Mouse (Mus musculus) testis, adult 2 months (tissue): ENCODE measurements around the gene Capza3. TPM values are rescaled to one million over a fixed set of nuclear protein-coding genes. Genes with fewer than 3 reads are reported as not detected.

Experiments
- H3K27ac ChIP-seq: fragments of 200-500 bp; 2 replicates; pipeline ENCODE4 v1.5.1; 2012; ENCODE audit warnings: low read depth, low read length; ENCODE audit not compliant: control insufficient read depth, insufficient read depth
- H3K27me3 ChIP-seq: fragments of 200-500 bp; 2 replicates; pipeline ENCODE4 v1.6.1; 2012; ENCODE audit warnings: mild to moderate bottlenecking, low read length, moderate library complexity; ENCODE audit not compliant: control insufficient read depth, insufficient read depth
- H3K36me3 ChIP-seq: fragments of 200-500 bp; 2 replicates; pipeline ENCODE4 v1.6.1; 2012; ENCODE audit warnings: mild to moderate bottlenecking, low read length; ENCODE audit not compliant: control insufficient read depth, insufficient read depth
- H3K4me1 ChIP-seq: fragments of 200-500 bp; 2 replicates; pipeline ENCODE4 v1.6.1; 2012; ENCODE audit warnings: low read length; ENCODE audit not compliant: control insufficient read depth, insufficient read depth
- H3K4me3 ChIP-seq: fragments of 200-500 bp; 2 replicates; pipeline ENCODE4 v1.5.1; 2012; ENCODE audit warnings: low read depth, mild to moderate bottlenecking, low read length, moderate library complexity, mixed read lengths; ENCODE audit not compliant: control insufficient read depth
- CTCF ChIP-seq: fragments of 200-500 bp; IDR thresholded peaks from 2 replicates; pipeline ENCODE4 v1.5.1; 2012; ENCODE audit warnings: low read depth, mild to moderate bottlenecking, inconsistent platforms, low read length, moderate library complexity; ENCODE audit not compliant: control insufficient read depth, insufficient read depth, insufficient replicate concordance
- POLR2A ChIP-seq: fragments of 200-500 bp; IDR thresholded peaks from 2 replicates; pipeline ENCODE4 v1.6.1; 2012; ENCODE audit warnings: low read depth, mild to moderate bottlenecking, inconsistent platforms, low read length, moderate library complexity; ENCODE audit not compliant: control insufficient read depth
- polyA plus RNA-seq: library from polyadenylated mRNA; depleted of rRNA; stranded (reverse); fragments of >200 nt; gene quantifications from 2 replicates; pipeline ENCODE4 v1.2.3, GENCODE M21; 2012; rRNA removed

Gene Capza3
- 160 and 201 TPM in 2 replicates for polyA plus RNA-seq

DNA sequence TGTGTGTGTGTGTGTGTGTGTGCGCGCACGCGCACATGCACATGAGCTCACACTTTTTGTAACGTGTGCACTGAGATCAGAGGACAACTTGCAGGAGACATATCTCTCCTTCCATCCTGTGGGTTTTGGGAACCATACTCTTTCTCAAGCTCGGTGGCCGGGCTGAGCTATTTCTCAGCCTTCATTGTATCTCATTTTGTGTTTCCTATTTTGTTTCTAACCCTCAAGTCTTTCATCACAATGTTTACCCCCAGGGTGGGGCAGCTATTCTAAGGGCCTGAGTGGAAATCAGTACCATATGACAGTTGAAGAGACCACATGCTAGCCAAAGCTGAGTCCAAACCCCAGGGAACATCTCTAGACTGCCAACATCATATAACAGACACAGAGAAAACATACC lies at the start of gene Capza3:
TSS of gene Capza3 (plus strand) at position 301 of the 400 bp plus-strand sequence.
- Histone ChIP-seq H3K27me3 (no peaks in the 10 kb centered on the region), H3K4me3 (peak within 1 kb of the TSS; percentile 80), H3K27ac (no peak within 1 kb of the TSS; the same call in 1 of the 2 replicates), H3K36me3 (no peaks in the 10 kb centered on the region), H3K4me1 (no peaks in the 10 kb centered on the region)
- TF ChIP-seq POLR2A, result no peak
- no peak for TF ChIP-seq CTCF

DNA sequence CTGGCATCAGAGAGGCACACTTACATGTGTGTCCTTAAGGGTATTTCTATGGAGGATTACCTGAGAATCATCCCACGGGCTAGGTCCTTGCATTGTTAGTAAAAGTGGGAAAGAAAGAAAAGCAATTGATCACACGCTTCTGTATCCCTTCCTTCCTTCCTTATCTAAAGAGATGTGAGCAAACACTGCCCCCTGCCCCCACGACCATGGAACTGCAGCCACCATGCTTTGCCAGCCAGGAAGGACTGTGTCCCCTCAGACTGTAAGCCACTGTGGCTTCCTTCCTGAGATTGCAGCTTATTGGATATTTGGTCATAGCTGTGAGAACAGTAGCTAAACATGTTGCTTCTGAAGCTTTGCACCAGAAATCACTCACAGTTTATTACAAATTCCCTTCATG lies 35.9 kb upstream of the Capza3 start:
- Histone ChIP-seq H3K4me3 (no peak overlapping the region), H3K4me1 (no peaks in the 10 kb centered on the region), H3K36me3 (no peaks in the 10 kb centered on the region), H3K27ac (no peak overlapping the region), H3K27me3 (no peaks in the 10 kb centered on the region)
- peak; percentile 23; the same call in 1 of the 2 replicates for TF ChIP-seq CTCF
- TF ChIP-seq POLR2A, result no peak

DNA sequence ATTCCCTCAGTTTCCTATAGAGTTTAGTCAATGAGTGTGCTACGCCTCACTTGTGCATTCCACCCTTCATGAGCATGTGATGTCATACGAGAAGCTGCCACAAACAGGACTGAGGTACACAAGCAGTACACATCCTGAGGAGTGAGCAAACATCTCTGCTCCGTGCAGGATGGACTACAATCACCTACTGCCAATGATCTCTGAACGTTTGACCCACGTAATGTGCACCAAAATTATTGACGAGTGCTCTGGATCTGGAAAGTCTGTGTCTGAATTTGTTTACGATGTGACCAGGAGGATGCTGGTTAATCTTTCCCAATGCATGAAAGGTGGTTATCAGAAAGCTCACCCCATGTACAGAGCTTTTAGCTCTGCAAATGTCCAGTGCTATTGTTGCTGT lies 16.6 kb upstream of the Capza3 start:
- Histone ChIP-seq H3K27me3 (no peaks in the 10 kb centered on the region), H3K4me3 (no peak overlapping the region), H3K4me1 (no peaks in the 10 kb centered on the region), H3K36me3 (no peaks in the 10 kb centered on the region), H3K27ac (no peak overlapping the region)
- no peak for TF ChIP-seq POLR2A
- no peak for TF ChIP-seq CTCF

GRCm38 (mm10) chr6:140041357-140041756 lies 305 bp downstream of the Capza3 start, which contains the start of gene Plcz1:
TSS of gene Plcz1 (minus strand) at chr6:140041457.
- H3K36me3 ChIP-seq, result no peaks in the 10 kb centered on the region
- TF ChIP-seq POLR2A (0 out of 2 replicates have a peak, but pooled peaks have one; percentile 35), CTCF (no peak)
- H3K4me1 ChIP-seq, result no peaks in the 10 kb centered on the region
- peak within 1 kb of the TSS; percentile 80 for H3K4me3 ChIP-seq
- H3K27ac ChIP-seq, result no peak within 1 kb of the TSS; the same call in 1 of the 2 replicates
- no peaks in the 10 kb centered on the region for H3K27me3 ChIP-seq

DNA sequence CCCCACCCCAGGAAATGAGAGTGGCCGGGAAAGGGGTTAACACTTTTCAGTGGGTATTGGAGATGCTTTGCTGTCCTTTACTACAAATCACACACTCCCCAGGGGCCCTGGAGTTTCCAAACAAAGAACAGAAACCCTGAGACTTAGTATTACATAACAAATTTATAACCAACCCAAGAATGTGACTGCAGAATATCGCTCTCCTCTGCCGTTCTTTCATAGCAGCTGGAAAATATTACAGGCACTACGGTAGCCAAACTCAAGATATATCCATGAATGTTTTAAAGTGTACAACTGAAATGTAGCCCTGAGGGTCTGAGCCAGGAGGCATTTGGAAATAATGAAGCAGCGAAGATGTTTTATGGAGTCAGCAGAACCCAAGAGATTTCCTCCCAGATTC lies 10.4 kb downstream of the Capza3 start:
- H3K4me3 ChIP-seq, result no peak overlapping the region
- no peaks in the 10 kb centered on the region for H3K4me1 ChIP-seq
- H3K27ac ChIP-seq, result no peak overlapping the region
- H3K27me3 ChIP-seq, result no peaks in the 10 kb centered on the region
- H3K36me3 ChIP-seq, result no peaks in the 10 kb centered on the region
- TF ChIP-seq CTCF, result no peak
- no peak for TF ChIP-seq POLR2A

GRCm38 (mm10) chr6:140054271-140054928 lies 13.3 kb downstream of the Capza3 start:
- Histone ChIP-seq H3K27me3 (no peaks in the 10 kb centered on the region), H3K36me3 (no peaks in the 10 kb centered on the region), H3K27ac (no peak overlapping the region), H3K4me1 (no peaks in the 10 kb centered on the region), H3K4me3 (no peak overlapping the region)
- no peak for TF ChIP-seq CTCF
- TF ChIP-seq POLR2A, result no peak

DNA sequence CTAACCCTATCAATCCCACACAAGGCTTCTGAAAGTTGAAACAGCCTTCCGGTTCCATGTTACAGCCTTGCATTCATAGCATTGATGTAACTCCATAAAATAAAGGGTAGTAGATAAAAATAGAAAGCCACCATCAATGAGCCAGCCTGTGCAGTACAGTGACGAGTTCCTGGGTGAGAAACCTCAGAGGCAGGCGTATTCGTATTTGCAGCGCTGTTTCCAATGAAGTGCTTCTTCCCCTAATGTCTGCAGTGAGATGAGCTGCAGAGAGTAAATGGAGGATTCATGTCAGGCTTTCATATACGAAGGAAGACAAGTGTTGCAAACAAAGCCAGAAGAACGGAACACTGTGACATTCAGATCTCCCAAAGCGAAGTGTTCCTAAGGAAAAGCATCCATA lies 28.1 kb downstream of the Capza3 start:
- no peaks in the 10 kb centered on the region for H3K27me3 ChIP-seq
- TF ChIP-seq CTCF (no peak), POLR2A (no peak)

More for the DNA sequence above, 28.1 kb downstream of the Capza3 start:
- Histone ChIP-seq H3K36me3 (no peaks in the 10 kb centered on the region), H3K27ac (no peak overlapping the region), H3K4me3 (no peak overlapping the region), H3K4me1 (no peaks in the 10 kb centered on the region)
